Mouse (Mus musculus) brain, adult 2 months (tissue): ENCODE results near the gene Ak1.

Experiments used
- DNase-seq: peaks from one replicate; pipeline ENCODE4 v3.0.0; 2011; ENCODE audit warnings: low read depth, low spot score

The Ak1 gene

DNA sequence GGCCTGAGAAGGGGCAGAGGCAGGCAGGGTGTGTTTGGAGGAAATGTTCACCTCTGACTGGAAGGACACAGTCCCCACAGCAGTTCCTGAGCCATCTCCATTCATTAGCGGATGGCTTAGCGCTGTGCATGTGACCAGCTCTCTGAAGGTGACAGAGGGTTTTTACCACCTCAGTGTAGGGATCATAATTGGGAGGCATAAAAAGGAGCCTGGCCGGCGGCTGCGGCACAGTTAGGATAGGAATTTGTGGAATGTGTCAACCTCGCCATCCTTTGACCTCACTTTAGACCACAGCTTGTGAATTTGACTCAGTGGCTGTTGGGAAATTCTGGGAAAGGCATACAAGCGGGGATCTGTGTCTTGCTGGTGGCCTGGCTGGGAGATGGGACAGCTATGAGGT, 32.2 kb downstream of the Ak1 start:
- DNase-seq: no peak

DNA sequence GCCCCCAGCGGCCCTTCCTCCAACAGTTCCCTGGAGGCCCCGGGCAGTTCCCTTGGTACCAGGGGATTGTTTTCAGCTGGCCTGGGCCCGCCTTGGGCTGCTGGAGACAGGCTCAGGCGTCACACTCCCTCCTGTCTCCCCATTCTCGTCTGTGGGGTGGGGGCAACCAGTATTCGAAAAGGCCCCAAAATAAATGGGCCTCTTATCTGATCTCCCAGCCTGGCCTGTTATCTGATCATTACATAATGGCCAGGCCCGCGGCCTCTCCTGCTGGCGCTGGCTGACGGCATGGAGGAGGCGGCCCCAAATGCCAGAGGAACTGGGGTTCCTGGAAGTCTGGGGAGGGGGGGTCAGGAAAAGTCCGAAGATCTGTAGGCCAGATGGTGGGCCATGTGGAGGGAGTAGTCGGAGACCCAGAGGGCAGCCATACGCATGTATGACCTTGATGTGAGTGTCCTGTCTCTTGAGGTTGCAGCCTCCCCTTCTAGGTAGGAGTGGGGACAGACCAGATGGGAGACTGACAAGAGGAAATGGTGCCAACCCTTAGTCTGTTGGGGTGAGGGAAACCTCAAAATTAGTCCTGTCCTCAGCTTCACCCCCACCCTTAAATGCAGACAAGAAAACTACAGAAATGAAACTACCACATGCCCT, 33.3 kb downstream of the Ak1 start:
- DNase-seq: no peak

DNA sequence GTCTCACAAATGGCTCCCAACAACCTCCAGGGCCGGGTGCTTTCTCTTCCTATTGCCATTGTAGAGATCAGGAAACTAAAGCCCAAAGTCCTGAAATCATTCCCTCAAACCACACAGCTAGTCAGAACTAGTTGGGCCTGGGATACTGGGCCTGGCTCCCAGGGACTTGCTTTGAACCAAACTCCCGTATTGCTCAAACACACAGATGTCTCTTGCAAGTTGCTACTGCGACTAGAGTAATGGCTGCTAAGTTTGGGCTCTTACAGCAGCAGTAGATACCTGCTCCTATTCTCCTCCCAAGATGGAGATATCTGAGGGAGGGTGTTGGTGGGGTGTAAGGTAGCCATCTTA, 33.8 kb downstream of the Ak1 start:
- no peak for DNase-seq

DNA sequence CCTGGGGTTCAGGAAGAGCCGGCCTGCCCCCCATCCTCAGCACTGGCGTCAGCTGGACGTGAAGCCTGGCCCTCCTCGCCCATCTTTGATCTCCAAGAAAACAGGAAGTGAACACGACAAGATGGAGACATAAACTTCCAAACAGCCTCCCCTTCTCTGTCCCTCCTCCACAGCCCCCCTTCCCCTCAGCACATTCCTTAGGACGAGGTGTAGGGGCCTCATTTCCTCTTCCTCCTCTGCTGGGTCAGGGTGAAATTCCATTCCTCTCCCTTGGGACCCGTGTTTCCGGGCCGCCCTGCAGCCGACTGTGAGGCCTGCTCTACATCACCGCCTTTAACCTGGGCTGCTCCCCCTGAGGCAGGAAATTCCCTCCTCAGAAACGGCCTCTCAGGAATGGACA, 34.3 kb downstream of the Ak1 start:
- DNase-seq: no peak

DNA sequence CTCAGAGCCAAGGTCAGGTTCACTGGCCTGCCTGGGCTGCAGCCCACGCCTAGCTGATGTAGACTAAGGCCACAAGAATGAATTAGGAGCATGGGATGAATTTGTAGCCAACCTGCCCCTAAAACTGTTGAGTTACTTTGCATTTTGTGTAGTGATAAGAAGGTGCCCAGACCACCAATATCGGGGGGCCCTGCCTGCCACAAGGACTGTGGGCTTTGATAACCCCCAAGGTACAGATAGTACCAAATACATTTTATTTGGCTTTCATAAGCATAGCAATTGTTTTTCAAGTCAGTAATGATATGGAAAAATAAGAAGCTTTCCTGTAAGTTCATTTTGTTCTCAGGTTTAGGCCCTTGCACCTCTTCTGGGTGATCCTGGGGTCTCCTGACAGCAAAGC, 37.3 kb downstream of the Ak1 start:
- no peak for DNase-seq

DNA sequence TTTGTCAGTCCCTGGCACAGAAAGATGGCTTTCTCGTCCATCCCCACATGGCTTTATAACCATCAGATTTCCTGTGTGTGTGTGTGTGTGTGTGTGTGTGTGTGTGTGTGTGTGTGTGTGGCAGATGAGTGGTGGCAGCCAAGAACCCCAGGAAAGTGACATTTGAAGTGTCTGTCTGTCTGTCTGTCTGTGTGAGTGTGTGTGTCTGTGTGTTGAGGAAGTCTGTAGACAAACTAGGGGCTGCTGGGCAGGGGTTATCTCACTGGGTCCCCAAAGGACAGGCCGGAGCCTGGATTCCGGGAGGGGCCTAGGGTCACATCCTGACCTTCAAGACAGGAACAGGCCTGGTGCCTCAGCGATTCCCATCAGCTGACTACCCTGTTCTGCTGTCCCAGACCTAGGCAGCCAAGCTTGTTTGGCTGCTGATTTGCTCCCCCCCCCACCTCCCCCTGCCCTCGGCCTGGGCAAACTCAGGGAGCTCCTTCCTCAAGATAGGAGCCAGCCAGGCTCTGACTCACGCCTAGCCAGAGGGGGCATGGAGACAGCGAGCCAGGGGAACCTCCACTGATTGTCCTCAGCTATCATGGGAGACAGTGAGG, 40.0 kb downstream of the Ak1 start:
- DNase-seq: no peak

GRCm38 (mm10) chr2:32662291-32662690, 40.7 kb downstream of the Ak1 start:
- DNase-seq: no peak

- no peak for DNase-seq
These were observed 43.8 kb downstream of the Ak1 start for GRCm38 (mm10) chr2:32665345-32665744.

DNA sequence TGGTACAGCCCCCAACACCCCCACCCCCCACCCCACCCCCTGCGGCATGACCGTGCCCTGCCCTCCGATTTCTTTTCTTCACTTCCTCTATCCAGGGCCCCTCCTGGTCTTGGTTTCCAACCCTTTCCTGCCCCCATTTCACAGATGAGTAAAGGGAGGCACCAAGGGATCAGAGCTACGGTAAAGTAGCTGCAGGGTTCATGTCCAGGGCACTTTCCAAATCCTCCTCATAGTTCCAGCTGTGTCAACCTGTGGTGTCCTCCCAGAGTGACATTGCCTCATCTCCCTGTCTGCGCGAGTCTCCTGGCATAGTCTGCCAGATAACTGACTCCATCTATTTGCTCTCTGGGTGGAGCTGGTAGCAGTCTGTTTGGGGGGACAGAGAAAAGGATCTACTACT, 44.3 kb downstream of the Ak1 start:
- no peak for DNase-seq

GRCm38 (mm10) chr2:32667775-32668174, 46.2 kb downstream of the Ak1 start:
- DNase-seq: peak; percentile 53

DNA sequence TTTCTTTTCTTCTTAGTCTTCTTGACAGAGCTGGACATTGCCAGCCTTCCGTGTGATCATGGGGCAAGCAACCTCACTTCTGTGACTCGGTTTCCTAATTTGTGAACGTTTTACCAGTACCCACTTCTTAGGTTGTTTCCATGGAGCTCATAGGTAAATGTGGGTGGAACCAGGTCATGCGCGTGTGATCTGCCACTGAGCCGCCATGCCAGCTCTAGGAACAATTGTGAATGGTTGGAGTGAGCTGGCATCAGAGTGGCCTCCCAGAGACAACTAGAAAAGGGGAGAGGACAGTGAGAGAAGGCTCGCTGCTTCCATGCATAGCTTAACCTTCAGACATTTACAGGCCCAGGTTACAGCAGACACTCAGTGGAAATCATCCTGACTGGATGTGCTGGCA, 46.6 kb downstream of the Ak1 start:
- DNase-seq: no peak

GRCm38 (mm10) chr2:32669876-32670275, 48.3 kb downstream of the Ak1 start:
- DNase-seq: no peak

DNA sequence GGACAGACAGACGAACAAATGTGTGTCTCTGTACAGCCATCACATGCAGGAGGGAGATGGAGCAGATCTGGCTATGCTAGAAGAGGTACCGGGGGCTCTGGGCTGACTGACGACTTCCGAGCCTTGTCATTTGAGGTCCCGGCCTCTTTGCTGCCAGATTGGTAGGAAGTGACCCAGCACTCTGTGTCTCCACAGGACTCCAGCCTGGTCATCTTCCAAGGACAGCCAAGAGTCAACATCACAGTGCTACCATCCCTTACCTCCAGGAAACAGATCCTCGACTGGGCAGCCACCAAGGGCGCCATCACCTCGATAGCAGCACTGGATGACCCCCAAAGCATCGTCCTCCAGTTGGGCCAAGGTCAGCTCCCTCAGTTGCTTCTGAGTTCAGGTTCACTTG, 49.6 kb downstream of the Ak1 start:
- no peak for DNase-seq

DNA sequence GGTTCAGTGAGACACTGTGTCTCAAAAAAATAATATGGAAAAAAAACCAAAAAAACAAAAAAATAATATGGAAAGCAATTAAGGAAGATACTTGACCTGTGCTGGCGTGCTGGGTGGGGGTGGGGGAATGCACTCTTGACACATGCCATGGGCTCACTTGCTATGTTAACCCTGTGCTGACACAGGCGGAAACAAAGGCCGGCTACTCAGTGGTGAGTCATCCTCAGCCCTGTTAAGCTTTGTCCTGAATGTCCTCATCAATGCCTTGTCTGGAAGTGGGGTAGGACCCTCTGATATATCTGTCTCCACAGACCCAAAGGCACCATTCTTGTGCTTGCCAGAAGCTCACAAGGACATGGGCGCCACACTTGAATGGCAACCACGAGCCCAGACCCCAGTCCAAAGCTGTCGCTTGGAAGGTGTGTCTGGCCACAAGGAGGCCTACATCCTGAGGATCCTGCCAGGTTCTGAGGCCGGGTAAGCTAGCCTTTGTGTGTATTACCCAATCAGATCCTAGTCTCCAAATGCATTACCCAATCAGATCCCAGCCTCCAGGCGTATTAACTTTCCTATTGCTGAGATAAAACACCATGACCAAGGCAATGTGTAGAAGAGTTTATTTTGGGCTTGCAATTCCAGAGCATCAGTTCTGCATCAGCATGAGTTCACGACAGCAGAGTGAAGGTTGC, 50.5 kb downstream of the Ak1 start:
- DNase-seq: no peak

- no peak for DNase-seq
These were observed 51.8 kb downstream of the Ak1 start for GRCm38 (mm10) chr2:32673176-32673917.

DNA sequence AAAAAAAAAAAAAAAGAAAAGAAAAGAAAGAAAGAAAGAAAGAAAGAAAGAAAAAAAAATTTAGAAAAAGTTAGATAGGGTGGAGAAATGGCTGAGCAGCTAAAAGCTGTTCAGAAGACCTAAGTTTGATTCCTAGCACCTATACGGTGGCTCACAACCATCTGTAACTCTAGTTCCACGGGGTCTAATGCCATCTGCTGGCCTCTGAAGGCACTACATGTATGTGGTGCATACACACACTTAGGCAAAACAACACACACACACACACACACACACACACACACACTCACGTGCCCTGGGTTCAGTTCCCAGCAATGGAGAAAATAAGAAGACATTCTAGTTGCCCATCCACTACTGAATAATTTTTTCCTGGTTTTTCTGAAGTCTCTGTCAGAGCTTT, 55.3 kb downstream of the Ak1 start:
- no peak for DNase-seq

- DNase-seq: no peak
These were observed 56.1 kb downstream of the Ak1 start for GRCm38 (mm10) chr2:32677683-32678082.

- DNase-seq: peak; percentile 90
These were observed 58.5 kb downstream of the Ak1 start for GRCm38 (mm10) chr2:32680051-32680451.

DNA sequence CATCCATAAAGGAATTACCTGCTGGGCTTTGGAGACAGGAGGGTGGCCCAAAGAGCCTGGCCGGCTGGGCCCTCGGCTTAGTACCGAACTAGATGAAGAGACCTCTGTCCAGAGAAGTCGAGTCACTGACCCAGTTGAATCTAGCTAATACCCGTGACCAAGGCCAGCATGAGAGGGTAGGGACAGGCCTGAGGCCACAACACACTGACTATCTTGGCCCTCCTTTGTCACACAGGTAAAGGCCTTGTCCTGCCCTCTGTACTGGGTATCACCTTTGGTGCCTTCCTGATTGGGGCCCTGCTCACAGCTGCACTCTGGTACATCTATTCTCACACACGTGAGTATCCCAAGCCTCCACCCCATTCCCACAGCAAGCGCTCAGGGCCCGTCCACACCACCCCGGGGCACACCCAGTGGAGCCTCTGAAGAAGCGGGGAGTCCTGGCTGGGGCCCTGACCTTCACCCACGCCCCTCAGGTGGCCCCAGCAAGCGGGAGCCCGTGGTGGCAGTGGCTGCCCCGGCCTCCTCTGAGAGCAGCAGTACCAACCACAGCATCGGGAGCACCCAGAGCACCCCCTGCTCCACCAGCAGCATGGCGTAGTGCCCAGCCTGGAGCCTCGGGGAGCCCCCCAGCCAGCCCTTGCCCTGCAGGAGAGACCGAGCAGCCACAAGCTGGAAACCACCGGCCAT, 59.5 kb downstream of the Ak1 start:
- DNase-seq: no peak

DNA sequence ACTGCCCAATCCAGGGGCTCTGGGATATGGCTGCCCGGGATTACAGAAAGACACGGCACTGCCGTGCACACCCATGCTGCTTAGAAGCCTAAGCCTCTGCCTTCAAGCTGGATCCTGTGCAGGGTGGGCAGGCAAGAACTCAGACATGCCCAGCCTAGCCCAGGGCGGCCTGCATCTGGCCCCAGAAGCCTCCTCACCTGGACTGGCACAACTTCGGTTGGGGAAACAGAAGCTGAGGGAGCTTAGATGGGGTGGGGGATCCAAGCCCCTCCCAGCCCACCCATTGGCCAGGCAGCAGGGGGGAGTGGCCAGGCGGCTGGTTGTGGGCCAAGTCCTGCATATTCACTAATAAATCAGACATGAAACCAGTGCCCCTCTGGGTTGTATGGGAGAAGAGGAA, 60.2 kb downstream of the Ak1 start:
- DNase-seq: no peak

DNA sequence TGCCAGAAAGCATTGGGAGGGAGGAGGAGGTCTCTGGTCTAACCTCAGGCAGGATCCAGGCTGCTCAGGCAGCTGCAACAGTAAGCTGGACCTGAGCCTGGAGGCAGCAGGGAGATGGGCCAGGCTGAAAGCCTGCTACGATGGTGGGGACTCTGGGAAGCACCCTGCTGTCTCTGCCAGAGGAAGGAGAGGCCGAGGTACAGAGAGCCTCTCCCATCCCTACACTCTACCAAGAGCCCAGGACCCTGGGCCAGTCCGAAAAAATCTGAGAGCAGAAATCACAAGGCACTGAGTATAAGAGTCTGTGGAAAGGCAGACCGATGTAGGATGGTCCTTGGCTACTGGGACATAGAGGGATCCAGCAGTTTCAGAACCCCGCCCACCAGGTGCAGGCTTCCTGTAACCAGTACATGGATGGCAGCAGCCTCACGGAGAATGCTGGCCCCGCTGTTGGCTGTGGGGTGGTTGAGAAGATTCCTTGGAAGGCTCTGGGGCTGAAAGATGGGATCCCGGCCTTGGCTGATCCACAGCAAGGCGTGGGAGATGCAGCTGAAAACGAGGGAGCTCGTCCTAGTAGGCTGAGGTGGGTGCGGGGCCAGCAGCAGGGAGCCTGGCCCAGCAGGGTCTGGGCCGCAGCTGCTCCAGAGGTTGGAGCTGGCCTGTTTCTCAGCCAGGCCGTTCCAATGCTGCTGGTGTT, 61.3 kb downstream of the Ak1 start:
- DNase-seq: peak; percentile 19
